Mouse (Mus musculus) layer of hippocampus, adult 11-12 months (tissue): ENCODE measurements around the gene Skida1.
A peak's percentile ranks its signal among the peaks of the same experiment; 100 is the strongest.

Experiments used
- DNase-seq: peaks from one replicate; pipeline ENCODE4 v3.0.0; 2022; ENCODE audit warnings: low spot score

The Skida1 gene

DNA sequence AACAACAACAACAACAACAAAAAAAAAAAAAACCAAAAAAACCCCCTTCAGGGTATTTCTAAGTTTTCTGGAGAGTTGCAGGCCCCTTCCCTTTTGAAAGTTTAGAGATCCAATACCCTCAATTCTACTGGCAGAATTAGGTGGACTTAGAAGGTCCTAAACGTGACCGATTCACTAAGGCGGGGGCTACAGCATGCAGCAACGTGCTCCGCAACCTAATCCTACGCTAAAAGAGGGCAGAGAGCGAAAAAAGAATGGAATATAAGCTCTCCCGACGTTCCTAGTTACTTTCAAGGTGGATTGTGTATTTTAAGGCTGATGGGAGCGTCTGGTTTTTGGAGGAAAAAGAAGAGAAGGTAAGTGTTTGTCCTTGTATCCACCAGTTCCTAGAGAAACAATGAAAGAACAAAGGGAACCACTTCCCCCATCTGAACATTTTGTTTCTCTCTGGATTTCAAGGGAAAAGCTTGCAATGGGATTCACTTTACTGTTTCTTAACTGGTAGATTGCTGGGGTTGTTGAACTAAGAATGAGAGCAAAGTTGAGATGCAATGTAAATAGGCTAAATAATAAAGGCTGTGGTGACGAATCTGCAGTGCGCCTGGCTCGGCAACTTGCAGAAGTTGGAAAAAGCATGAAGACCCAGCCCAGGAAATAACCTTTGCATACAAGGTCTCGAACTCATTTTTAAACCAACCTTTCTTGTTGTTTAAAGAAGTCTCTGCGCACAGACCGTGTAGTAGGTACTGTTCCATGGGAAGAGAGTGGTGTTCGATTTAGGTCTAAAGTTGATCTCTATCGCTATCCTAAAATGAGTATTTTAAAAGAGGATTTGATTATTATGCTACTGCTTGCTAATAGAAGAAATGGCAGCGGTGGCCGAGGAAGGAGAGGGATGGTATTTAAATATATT is 6.4 kb upstream of the Skida1 start, which contains the start of gene Mllt10:
Gene Mllt10 (plus strand): TSS at position 222 of the 913 bp plus-strand sequence.
- DNase-seq = no peak

DNA sequence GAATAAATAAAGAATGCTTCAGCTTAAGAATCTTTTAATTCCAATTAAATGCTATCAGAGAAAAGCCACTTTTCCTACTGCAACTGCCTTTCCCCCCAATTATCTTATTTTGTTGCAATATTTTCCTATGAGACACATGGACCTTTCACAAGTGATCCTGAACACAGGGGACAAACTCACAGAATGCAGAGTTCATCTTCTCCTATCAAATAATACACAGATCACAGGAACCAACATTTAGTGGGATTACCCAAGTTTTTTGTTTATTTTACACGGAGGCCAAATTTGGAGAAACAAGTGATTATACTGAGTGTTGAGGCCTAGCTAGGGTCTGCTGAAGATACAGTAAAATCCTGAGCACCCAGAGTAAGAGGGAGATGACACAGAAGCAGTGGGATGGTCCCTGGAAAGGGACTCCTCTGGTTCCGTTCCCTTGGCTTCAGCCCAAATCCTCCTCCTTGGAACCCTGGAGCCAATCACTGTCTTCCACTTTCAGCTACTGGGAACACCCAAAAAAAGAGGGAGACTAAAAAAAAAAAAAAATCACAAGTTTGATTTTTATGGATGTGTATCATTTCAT is 5.2 kb upstream of the Skida1 start:
- no peak for DNase-seq

- no peak for DNase-seq
Observed at GRCm38 (mm10) chr2:18053243-18053950, 4.5 kb upstream of the Skida1 start.

GRCm38 (mm10) chr2:18052581-18052980 is 3.7 kb upstream of the Skida1 start:
- no peak for DNase-seq

- DNase-seq = no peak
Observed at GRCm38 (mm10) chr2:18051831-18052170, 3.0 kb upstream of the Skida1 start.

- DNase-seq = no peak
Observed at GRCm38 (mm10) chr2:18051026-18051830, 2.4 kb upstream of the Skida1 start.

DNA sequence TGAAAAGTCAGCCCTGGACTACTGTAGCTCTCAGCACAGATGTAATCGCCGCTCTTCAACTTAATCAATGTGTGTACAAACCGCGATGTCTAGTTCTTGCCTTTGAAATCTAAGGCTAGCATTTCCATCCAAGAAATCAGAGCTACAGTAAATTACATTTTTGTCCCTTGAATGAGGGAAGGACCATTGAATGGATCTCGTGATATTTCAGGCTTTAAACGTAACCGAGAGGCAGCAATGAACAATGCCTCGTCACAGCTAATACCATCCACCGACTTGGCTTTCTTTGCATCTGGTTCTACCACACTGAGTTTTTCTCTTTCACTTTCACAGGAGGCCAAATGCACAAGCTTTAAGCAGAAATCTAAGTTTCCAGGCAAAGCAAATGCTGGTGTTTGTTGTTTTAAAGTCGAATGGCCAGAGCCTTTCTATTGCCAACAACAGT is 1.7 kb upstream of the Skida1 start:
- DNase-seq = no peak

- no peak for DNase-seq
Observed at GRCm38 (mm10) chr2:18050018-18050417, 1.2 kb upstream of the Skida1 start.

- DNase-seq = no peak
Observed at GRCm38 (mm10) chr2:18049279-18049821, 499 bp upstream of the Skida1 start.

DNA sequence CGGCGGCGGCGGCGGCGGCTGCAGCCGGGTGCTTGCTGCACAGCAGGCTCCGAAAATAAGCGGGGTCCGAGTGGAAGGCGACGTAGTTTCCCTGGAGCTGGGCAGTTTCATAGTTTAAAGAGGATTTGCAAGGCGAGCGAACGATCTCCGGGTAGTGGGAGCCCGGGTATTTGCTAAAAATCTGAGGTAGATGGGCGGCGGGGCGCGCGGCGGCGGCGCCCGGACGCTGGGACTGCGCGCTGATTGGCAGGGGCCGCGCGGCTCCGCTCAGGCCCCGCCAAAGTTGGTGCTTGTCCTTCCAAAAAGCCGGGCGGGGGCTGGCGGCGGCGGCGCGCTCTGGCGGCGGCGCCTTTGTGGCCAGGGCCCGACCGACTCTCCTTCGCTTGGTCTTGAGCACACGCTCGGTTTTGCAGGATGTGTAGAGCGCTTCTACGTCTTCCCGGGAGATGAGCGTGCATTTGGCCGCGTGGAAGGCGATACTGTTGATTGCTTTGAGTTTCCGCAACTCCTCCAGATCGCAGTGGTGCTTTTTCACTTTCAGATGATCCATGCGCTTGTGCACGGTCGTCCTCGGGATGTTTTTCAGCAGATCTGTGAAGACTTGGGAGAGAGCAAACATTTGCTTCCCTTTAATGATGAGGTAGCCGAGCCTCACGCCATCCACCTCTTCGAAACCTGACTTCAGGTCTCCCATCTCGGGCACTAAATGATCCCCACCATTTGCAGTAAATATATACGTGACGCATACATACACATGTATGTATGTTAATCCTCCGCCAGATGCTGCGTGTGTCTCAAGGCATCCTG is 1.0 kb downstream of the Skida1 start:
- peak; percentile 67 for DNase-seq

- DNase-seq = peak; percentile 73
Observed at GRCm38 (mm10) chr2:18046758-18047645, 1.8 kb downstream of the Skida1 start.

DNA sequence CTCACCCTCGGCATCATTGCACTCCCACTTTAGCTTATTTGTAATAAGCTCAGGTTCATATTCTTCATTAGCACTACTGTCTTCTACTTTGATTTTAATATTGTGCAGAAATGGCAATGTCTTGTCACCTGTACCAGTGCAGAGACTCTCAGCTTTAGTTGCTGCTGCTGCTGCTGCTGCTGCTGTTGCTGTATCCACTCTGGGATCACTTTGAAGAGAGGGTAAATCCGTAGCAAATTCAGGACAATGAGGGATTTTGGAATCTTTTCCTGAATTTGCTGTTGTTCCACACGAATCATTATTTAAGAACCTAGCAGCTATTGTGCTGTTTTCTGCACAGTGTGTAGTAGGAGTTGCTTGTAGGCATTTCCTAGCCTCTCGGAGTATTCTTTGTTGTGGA is 2.7 kb downstream of the Skida1 start:
- no peak for DNase-seq

- DNase-seq = no peak
Observed at GRCm38 (mm10) chr2:18045781-18046181, 3.1 kb downstream of the Skida1 start.

GRCm38 (mm10) chr2:18045143-18045780 is 3.6 kb downstream of the Skida1 start:
- DNase-seq = no peak

- DNase-seq = no peak
Observed at GRCm38 (mm10) chr2:18041199-18041885, 7.5 kb downstream of the Skida1 start.

- no peak for DNase-seq
Observed at GRCm38 (mm10) chr2:18040347-18041160, 8.3 kb downstream of the Skida1 start.

GRCm38 (mm10) chr2:18039566-18040290 is 9.1 kb downstream of the Skida1 start:
- no peak for DNase-seq
